Mouse (Mus musculus) lung, embryonic 15.5 days (tissue): ENCODE results near the gene Ccdc77. TPM values are rescaled to one million over a fixed set of nuclear protein-coding genes. Genes with fewer than 3 reads are reported as not detected.
"Not testable (repeated sequence)": the region's sequence is repeated elsewhere in the genome, so short reads cannot be mapped to it uniquely, and the experiment has no call there.

Source experiments
- ATAC-seq: fragments of 200-750 bp; cut with Nextera tagmentation; 2 replicates; pipeline ENCODE4 v1.8.0; 2017; ENCODE audit warnings: moderate number of reproducible peaks, borderline replicate concordance; ENCODE audit not compliant: low FRiP score, low TSS enrichment; ENCODE audit errors: extremely low read depth
- H3K27ac ChIP-seq: fragments of 300-500 bp; sonication (generic); 2 replicates; pipeline ENCODE4 v1.5.1; 2015; ENCODE audit warnings: moderate library complexity, mild to moderate bottlenecking, inconsistent platforms
- H3K27me3 ChIP-seq: fragments of 300-500 bp; sonication (generic); 2 replicates; pipeline ENCODE4 v1.6.1; 2015; ENCODE audit warnings: inconsistent platforms
- H3K36me3 ChIP-seq: fragments of 300-500 bp; sonication (generic); 2 replicates; pipeline ENCODE4 v1.6.1; 2015; ENCODE audit warnings: inconsistent platforms
- H3K4me1 ChIP-seq: fragments of 300-500 bp; sonication (generic); 2 replicates; pipeline ENCODE4 v1.6.1; 2015; ENCODE audit warnings: inconsistent platforms
- H3K4me2 ChIP-seq: fragments of 300-500 bp; sonication (generic); 2 replicates; pipeline ENCODE4 v1.6.1; 2015; ENCODE audit warnings: inconsistent platforms, mild to moderate bottlenecking, moderate library complexity
- H3K4me3 ChIP-seq: fragments of 300-500 bp; sonication (generic); 2 replicates; pipeline ENCODE4 v1.5.1; 2015; ENCODE audit warnings: mild to moderate bottlenecking, inconsistent platforms
- H3K9ac ChIP-seq: fragments of 300-500 bp; sonication (generic); 2 replicates; pipeline ENCODE4 v1.6.1; 2015; ENCODE audit warnings: inconsistent platforms
- H3K9me3 ChIP-seq: fragments of 300-500 bp; sonication (generic); 2 replicates; pipeline ENCODE4 v1.6.1; 2016; ENCODE audit warnings: inconsistent platforms
- WGBS: fragments of 180-500 bp; shearing (Covaris S2); methylation state at CpG from one replicate; pipeline ENCODE4 v1.1.7; 2015; 5-methylcytosine and 5-hydroxymethylcytosine counted together
- polyA plus RNA-seq: library from polyadenylated mRNA; unstranded; fragments of >200 nt; fragmentation: Nextera tagmentation; extraction: Ambion mirVana; gene quantifications from 2 replicates; pipeline ENCODE4 v1.2.1, GENCODE M21; 2015

Ccdc77 gene
- polyA plus RNA-seq, 1 experiment from 2014 or later, result 26.6 TPM

DNA sequence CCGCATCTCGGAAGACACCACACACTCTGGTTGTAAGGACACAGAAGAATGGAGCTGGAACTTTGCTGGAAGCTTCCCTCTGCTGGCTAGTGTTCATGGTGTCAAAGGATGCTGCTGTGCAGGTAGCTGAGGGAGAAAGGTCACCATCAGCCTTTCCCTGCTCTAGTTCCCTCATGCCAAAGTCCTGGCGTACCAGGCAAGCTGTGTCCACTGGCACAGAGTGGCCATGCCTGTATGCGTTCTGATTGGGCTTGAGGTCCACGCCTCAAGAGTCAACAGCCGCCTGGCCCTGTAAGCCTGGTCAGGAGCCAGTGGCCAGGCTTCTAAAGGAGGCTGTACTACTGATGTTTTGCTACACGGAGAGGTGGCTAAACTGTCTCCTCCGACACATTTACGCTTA is 54.8 kb downstream of the Ccdc77 start:
- 64% methylated on average over 9 of the region's 9 CpGs for WGBS
- H3K27me3 ChIP-seq, result no peaks in the 10 kb centered on the region
- H3K27ac ChIP-seq, result no peak overlapping the region
- no peak overlapping the region for H3K4me2 ChIP-seq
- H3K9me3 ChIP-seq, result no peaks in the 10 kb centered on the region
- H3K36me3 ChIP-seq, result no peaks in the 10 kb centered on the region
- 0 out of 2 replicates have a peak, but pooled peaks cover 5% of the 10 kb centered on the region for H3K4me1 ChIP-seq
- no peak for ATAC-seq
- H3K4me3 ChIP-seq, result no peak overlapping the region
- no peak overlapping the region for H3K9ac ChIP-seq

DNA sequence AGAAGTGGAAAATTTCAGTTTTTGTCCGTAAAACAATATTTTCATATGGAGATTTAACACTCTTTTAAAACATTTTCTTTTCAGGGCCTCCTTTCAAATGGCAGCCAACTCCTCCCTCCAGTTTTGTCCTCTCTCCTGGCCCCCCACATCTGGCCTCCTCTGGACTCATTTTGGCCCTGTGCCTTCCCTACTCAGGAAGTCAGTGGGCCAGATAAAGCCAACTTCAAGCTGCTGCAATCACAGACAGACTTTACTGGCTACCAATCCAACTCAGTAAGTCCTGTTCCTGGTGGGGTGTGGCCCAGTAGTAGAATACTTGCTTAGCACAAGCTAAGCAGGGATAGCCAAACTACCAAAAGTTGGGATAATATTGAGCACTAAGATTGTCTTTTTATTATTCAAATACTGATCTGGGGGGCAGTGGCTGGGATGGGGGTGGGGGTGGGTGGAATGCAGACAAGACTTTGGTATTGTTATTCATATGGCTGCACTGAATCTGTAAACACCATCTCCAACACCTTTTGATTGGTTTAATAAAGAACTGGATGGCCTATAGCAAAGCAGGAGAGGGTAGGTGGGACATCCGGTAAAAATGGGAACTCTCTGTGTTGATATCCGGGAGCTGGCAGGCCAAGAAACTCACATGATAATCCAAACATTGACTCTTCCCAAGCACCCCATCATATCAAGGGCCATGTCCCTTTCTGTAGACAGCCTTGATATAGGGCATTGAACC is 57.1 kb downstream of the Ccdc77 start:
- no peak overlapping the region for H3K27ac ChIP-seq
- H3K4me3 ChIP-seq, result no peak overlapping the region
- no peak overlapping the region for H3K4me2 ChIP-seq
- H3K36me3 ChIP-seq, result no peaks in the 10 kb centered on the region
- H3K9ac ChIP-seq, result no peak overlapping the region
- H3K4me1 ChIP-seq, result 0 out of 2 replicates have a peak, but pooled peaks cover 5% of the 10 kb centered on the region
- no peaks in the 10 kb centered on the region for H3K27me3 ChIP-seq
- ATAC-seq, result no peak; the same call in 1 of the 2 replicates
- no peaks in the 10 kb centered on the region for H3K9me3 ChIP-seq
- 59% methylated on average over 3 of the region's 3 CpGs for WGBS

- no peak for ATAC-seq
- no peak overlapping the region for H3K27ac ChIP-seq
- H3K9ac ChIP-seq, result no peak overlapping the region
- peak overlapping the region; percentile 44 for H3K4me2 ChIP-seq
- H3K4me1 ChIP-seq, result 0 out of 2 replicates have a peak, but pooled peaks cover 5% of the 10 kb centered on the region
- 18% methylated on average over 16 of the region's 16 CpGs for WGBS
- H3K4me3 ChIP-seq, result 0 out of 2 replicates have a peak overlapping the region, but pooled peaks have one; percentile 9
- no peaks in the 10 kb centered on the region for H3K36me3 ChIP-seq
- no peaks in the 10 kb centered on the region for H3K27me3 ChIP-seq
- no peaks in the 10 kb centered on the region for H3K9me3 ChIP-seq
These were observed 61.3 kb downstream of the Ccdc77 start for GRCm38 (mm10) chr6:120302755-120303316.

DNA sequence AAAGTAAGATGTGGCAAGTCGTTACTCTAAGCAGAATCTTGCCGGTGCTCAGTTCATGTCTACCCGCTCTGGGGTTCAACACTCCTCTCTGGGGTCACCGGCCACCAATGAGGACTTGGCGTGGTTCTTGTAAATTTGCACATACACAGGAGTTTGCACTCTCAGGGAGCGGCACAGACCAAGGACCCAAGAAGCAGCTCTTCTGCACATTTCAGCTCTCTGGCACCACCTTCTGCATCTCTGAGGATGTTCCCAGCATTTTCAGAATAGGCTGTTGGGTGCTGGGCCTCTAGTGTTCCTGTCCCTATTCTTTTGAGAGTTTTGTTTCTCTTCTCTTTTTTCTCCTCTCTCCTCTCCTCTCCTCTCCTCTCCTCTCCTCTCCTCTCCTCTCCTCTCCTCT is 63.0 kb downstream of the Ccdc77 start:
- no peak for ATAC-seq
- Histone ChIP-seq H3K4me3 (no peak overlapping the region), H3K36me3 (no peaks in the 10 kb centered on the region), H3K4me1 (no peaks in the 10 kb centered on the region), H3K9ac (no peak overlapping the region), H3K4me2 (no peak overlapping the region), H3K27me3 (no peaks in the 10 kb centered on the region), H3K9me3 (no peaks in the 10 kb centered on the region), H3K27ac (no peak overlapping the region)
- 17% methylated on average over 6 of the region's 6 CpGs for WGBS

GRCm38 (mm10) chr6:120296589-120296988 is 67.6 kb downstream of the Ccdc77 start:
- H3K4me2 ChIP-seq, ATAC-seq, H3K9ac ChIP-seq, H3K4me3 ChIP-seq, H3K36me3 ChIP-seq, H3K27ac ChIP-seq, H3K9me3 ChIP-seq, H3K4me1 ChIP-seq: not testable (repeated sequence)
- 93% methylated on average over 2 of the region's 2 CpGs for WGBS
- H3K27me3 ChIP-seq, result peaks cover 31% of the 10 kb centered on the region

DNA sequence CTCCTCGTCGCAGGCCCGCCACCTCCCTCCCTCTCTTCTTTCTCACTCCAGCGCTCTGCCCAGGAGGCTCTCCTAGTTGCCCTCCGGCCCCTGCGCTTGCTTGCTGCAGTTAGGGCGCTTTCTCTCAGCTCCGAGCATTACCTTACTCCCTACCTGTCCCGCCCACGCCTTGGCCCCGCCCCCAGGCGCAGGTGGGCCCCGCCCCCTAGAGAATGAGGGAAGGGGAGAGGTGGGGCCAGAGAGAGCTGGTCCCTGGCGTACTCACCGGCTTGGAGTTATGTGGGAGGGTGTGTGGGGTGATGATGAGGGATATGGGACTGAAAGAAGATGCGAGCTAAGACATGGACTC is 69.4 kb downstream of the Ccdc77 start:
- 2% methylated on average over 16 of the region's 16 CpGs for WGBS
- peak; percentile 85 for ATAC-seq

DNA sequence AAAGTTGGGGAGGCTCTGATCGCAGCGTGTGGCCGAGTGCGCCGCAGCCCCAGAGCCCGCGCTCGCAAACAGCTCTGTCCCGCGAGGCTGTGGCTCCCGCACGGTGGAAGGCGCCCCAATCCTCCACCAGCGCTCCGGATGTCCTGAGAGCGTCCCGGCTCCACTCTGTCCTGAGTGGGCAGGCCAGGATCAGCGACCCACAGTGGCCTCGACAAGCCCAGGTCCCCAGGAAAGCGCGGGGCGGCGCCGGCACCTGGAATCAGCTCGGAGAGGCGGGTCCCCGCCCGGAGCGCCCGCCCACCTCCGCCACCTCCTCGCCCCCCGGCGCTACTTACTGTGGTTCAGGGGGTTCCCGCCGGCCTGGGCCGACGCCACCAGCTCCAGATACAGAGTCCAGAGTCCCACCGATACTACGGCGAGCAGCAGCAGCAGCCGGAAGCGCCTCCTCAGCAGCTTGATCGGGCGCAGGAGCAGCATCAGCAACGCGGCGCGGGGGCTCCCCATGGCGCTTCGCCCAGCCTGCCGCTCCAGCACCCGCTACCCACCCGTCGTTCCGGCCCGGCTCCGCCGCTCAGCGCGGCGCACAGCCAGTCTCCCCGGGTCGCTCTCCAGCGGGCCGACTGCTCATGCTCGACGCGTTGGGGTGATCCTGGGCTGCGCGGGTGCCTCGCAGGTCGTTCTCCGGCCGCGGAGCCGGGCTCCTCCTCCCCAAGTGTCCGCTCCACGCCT is 70.0 kb downstream of the Ccdc77 start, which contains the start of the genes D330020A13Rik and B4galnt3:
Gene D330020A13Rik, plus strand, starts transcription at position 309 of the 729 bp plus-strand sequence.
Gene B4galnt3, minus strand, starts transcription at position 504 of the 729 bp plus-strand sequence.
- peak; percentile 76 for ATAC-seq
- WGBS, result under 1% methylated on average over 77 of the region's 79 CpGs
- Histone ChIP-seq H3K4me2 (peak within 1 kb of the TSS; percentile 99), H3K9me3 (no peaks in the 10 kb centered on the region), H3K4me3 (peak within 1 kb of the TSS; percentile 63), H3K27ac (peak within 1 kb of the TSS; percentile 15; the same call in 1 of the 2 replicates), H3K27me3 (peaks cover 31% of the 10 kb centered on the region), H3K4me1 (peaks cover 7% of the 10 kb centered on the region), H3K36me3 (no peaks in the 10 kb centered on the region), H3K9ac (peak within 1 kb of the TSS; percentile 47)

More for the DNA sequence above, 69.4 kb downstream of the Ccdc77 start:
- peaks cover 7% of the 10 kb centered on the region for H3K4me1 ChIP-seq
- peaks cover 31% of the 10 kb centered on the region for H3K27me3 ChIP-seq
- H3K27ac ChIP-seq, result peak overlapping the region; percentile 15; the same call in 1 of the 2 replicates
- H3K9me3 ChIP-seq, result no peaks in the 10 kb centered on the region
- H3K9ac ChIP-seq, result peak overlapping the region; percentile 47
- H3K4me2 ChIP-seq, result peak overlapping the region; percentile 99
- H3K4me3 ChIP-seq, result peak overlapping the region; percentile 63
- no peaks in the 10 kb centered on the region for H3K36me3 ChIP-seq

GRCm38 (mm10) chr6:120291396-120292009 is 72.7 kb downstream of the Ccdc77 start:
- Histone ChIP-seq H3K27ac (no peak overlapping the region), H3K4me3 (no peak overlapping the region), H3K9ac (no peak overlapping the region), H3K4me1 (peaks cover 7% of the 10 kb centered on the region), H3K27me3 (peaks cover 31% of the 10 kb centered on the region), H3K9me3 (no peaks in the 10 kb centered on the region), H3K36me3 (no peaks in the 10 kb centered on the region), H3K4me2 (no peak overlapping the region)
- 86% methylated on average over 7 of the region's 7 CpGs for WGBS
- ATAC-seq, result no peak

DNA sequence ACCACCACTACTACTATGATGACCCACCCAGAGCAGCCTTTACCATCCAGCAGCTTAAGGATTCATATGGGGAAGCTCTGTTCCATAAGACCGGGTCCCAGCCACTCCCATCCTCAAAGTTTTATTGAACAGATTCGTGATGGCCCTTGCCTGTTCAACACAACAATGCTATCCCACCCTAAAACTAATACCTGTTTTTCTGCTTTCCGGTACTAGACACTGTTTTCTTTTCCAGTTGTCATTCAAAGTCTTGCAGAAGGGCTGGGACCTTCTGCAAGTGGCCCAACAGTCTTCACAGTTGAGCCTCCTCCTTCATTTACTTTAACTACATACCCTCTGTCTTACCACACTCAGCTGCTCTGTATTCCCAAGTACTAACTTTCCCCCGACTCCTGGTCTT is 74.7 kb downstream of the Ccdc77 start:
- Histone ChIP-seq H3K4me3 (no peak overlapping the region), H3K27ac (no peak overlapping the region), H3K9me3 (no peaks in the 10 kb centered on the region), H3K36me3 (no peaks in the 10 kb centered on the region), H3K4me1 (0 out of 2 replicates have a peak, but pooled peaks cover under 1% of the 10 kb centered on the region), H3K4me2 (no peak overlapping the region), H3K9ac (no peak overlapping the region), H3K27me3 (peaks cover 18% of the 10 kb centered on the region)
- no peak for ATAC-seq
- WGBS, result 85% methylated on average over 4 of the region's 4 CpGs

DNA sequence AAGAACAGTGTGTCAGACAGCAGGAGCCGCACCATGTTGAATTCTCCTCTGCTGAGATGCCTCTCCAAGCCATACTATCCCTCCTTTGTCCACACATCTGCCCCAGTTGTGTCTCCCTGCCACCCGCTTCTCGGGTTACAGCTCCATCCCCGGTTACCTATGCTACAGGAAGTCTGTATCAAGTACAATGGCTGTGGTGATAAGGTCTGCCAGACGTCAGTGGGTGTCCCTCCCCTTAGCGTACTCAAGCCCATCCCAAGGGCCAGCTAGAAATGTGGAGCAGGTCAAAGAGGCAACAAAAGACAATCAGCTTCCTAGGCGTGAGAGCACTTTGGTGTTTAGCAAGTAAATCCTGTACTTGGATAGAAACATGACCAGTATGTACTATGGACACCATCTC is 75.6 kb downstream of the Ccdc77 start:
- peaks cover 9% of the 10 kb centered on the region; the same call in 1 of the 2 replicates for H3K27me3 ChIP-seq
- no peak overlapping the region for H3K27ac ChIP-seq
- no peaks in the 10 kb centered on the region for H3K4me1 ChIP-seq
- 31% methylated on average over 7 of the region's 7 CpGs for WGBS
- H3K9me3 ChIP-seq, result no peaks in the 10 kb centered on the region
- H3K9ac ChIP-seq, result no peak overlapping the region
- H3K4me3 ChIP-seq, result no peak overlapping the region
- no peak for ATAC-seq
- H3K4me2 ChIP-seq, result no peak overlapping the region
- no peaks in the 10 kb centered on the region for H3K36me3 ChIP-seq

- no peak overlapping the region for H3K4me3 ChIP-seq
- no peak overlapping the region for H3K27ac ChIP-seq
- ATAC-seq, result no peak
- no peak overlapping the region for H3K9ac ChIP-seq
- no peaks in the 10 kb centered on the region for H3K36me3 ChIP-seq
- WGBS, result 89% methylated on average over 9 of the region's 9 CpGs
- H3K4me2 ChIP-seq, result no peak overlapping the region
- no peaks in the 10 kb centered on the region for H3K4me1 ChIP-seq
- H3K27me3 ChIP-seq, result no peaks in the 10 kb centered on the region
- no peaks in the 10 kb centered on the region for H3K9me3 ChIP-seq
These were observed 76.9 kb downstream of the Ccdc77 start for GRCm38 (mm10) chr6:120287279-120287678.
